Mouse (Mus musculus): ENCODE measurements at regions not wholly inside any gene's neighbourhood (a gene's known extent, or its start where the extent isn't known, plus 50 kb on each side); places are given as distances from the start of the nearest gene placed in this dataset.

- DNase-seq = no peak
Observed at GRCm38 (mm10) chr2:75418689-75419088, 240.4 kb upstream of the Hnrnpa3 start.

- DNase-seq = no peak
Observed at GRCm38 (mm10) chr2:75419142-75419541, 239.9 kb upstream of the Hnrnpa3 start.

GRCm38 (mm10) chr2:75422798-75423685 lies 236.0 kb upstream of the Hnrnpa3 start:
- DNase-seq = no peak

DNA sequence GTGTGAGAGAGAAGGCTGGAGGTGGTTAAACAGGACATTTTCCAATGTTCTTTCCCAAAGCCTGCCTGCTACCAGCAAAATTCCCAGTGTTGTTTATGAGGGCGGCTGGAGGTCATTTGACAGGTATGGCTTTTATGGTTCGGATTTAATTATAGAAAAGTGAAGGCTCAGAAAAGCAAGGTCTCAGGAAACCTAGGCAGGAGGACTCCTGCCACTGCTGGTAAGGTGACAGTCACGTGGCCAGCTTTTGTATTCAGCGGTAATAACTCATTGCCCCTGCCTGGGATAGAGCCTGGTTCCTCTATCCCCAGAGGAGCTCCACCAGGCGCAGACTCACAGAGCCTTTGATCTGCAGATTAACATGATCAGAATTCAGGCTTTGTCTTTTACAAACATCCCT lies 235.2 kb upstream of the Hnrnpa3 start:
- DNase-seq = no peak

DNA sequence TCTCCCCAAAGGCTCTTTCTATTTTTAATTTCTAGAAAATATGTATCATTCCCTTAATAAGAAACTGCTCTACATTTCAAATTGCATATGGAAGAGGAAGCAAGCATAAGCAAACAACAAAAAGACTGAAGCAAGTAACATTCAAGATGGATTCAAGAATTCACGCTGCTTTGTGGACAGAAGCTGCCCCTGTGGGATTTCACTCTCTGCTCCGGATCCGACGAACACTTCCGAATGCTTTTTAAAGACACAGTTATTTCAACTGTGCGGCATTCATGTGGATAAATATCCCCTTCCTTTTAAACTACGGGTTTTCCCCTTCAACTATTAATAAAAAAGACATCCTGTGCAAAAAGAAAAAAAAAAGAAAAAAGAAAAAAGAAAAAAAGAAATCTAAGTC lies 234.7 kb upstream of the Hnrnpa3 start:
- DNase-seq = no peak

- DNase-seq = no peak
Observed at GRCm38 (mm10) chr2:75424911-75425310, 234.2 kb upstream of the Hnrnpa3 start.

DNA sequence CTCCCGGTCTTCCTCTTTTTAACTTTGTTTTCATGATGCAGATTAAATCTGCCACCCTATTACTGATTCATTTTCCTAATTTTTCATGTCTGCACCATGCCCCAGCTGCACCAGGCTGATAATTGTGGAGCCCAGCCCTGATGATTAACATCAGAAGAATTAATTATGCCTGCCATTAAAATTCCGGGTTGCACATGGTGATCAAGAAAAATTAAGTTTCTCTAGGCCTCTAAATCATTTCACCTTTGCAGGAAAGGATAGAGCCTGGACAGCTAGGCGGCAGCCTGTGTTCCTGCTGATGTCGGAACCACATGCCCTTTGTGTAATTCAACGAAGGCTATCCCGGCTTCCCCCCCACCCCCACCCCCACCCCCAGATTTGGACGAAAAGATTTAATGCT lies 233.7 kb upstream of the Hnrnpa3 start:
- DNase-seq = no peak

GRCm38 (mm10) chr2:75425791-75426190 lies 233.3 kb upstream of the Hnrnpa3 start:
- no peak for DNase-seq

GRCm38 (mm10) chr2:75427936-75428458 lies 231.1 kb upstream of the Hnrnpa3 start:
- no peak for DNase-seq

DNA sequence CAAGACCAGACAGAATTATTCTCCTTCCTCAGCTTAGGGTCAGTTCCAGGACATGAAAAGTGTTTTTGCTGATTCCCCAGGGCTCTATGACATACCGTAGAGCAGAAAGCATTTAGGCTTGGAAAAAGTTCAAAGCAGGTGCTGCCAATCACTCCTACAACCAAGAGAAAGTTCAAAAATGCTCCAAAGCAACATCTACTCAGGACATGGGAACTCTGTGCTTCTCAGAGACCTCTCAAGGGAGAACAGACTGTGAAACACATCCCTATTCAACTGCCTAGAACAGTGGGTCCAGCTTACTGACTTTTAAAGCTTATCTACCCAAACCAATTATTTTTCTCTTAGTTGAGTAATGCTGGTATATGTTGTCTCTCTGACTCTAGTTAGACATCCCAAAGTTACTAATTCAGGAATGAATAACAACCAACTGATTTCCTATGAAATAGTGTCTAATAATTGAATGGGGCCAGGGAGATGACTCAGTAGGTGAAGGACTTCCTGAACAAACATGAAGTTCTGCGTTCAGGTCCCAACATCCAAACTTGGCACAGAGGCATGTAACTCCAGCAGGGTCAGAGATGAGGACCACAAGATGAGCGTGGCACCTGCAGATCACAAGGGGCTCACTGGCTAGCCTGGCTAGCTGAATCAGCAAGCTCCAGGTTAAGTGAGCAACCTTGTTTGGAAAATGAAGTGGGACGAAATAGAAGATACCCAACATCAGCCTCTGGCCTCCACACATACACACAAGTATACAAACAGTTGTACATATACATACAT lies 228.7 kb upstream of the Hnrnpa3 start:
- no peak for DNase-seq

DNA sequence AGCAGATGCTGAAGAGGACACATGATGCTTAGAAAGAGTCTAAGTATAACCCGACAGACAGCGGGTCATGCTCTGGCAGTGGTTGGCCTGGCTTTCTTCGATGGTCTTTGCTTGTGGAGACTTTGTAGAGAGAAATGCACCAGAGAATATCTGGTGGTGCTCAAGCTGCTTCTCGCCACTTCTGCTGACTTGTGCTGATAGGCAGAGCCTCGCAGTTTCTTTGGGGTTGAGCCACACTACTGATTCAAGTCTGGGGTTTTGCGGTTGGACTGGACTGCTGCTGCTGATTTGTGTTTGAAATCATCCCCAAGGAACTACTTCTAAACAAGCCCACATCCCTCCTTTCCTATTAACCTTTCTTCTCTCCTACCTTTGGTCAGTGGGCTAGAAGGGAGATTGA lies 227.1 kb upstream of the Hnrnpa3 start:
- DNase-seq = no peak

GRCm38 (mm10) chr2:75434521-75434920 lies 224.5 kb upstream of the Hnrnpa3 start:
- DNase-seq = no peak

DNA sequence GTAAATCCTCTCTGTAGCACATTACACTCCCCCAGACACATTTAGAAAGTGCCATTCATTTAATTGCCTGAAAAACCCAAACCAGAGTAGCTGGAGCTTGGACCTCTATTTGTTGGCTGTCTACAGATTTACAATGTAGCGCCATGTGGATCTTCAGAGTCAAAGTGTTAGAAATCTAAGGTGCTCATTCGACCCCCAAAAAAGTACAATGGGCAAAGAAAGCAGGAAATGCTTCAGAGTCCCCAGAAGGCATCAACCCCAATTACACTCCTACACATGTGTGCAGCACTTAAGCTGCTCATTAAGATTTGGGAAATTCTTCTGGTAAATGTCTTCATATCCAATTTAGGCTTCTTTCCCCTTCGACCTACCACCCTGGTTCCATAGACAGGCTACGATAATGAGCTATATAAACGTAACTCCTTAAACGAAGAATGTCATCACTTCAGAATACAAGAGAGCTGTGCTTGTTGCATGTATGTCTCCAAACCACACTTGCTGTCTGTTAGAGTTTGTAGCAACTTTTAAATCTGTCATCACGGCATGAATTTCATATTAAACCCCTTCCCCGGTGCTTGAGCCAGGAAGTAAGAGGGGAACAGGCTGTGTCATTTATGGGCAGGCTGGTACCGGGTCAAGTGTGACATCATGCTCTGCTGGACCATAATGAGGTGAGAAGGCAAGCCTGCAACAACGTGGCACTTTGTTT lies 219.4 kb upstream of the Hnrnpa3 start:
- DNase-seq = no peak

- DNase-seq = no peak
Observed at GRCm38 (mm10) chr2:75442632-75443031, 216.4 kb upstream of the Hnrnpa3 start.

- no peak for DNase-seq
Observed at GRCm38 (mm10) chr2:75445189-75445588, 213.9 kb upstream of the Hnrnpa3 start.

DNA sequence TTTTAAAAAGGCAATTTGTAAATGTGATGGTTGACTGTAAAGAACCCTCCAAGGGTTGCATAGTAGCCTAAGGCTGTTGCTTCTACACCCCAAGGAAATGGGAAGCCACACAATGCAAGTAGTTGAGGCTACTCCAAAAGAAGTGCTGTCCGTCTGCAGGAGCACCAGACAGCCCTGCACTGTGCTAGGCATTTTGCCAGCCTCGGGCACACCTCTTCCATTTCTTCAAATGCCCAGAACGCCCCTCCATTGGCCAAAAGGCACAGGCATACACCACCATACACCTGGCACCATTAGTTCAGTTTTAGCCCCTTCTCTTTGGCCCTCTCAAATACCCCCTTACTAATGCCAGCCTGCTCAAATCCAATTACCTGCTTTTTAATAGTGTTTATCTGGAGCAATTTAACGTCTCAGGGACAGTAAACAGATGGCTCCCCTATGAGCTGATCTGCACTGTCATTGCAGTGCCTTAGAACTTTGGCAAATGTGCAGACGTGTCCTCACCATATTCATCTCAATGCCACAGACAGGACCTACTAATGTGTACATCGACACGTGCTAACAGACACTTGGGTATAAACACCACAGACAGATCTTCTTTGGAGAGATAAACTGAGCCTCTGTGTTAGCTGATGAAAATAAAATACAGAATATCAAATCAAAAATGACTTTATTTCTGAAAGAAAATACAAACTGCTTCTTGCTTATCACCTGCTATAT lies 211.9 kb upstream of the Hnrnpa3 start:
- DNase-seq = no peak

- DNase-seq = no peak
Observed at GRCm38 (mm10) chr2:75448221-75448620, 210.8 kb upstream of the Hnrnpa3 start.

DNA sequence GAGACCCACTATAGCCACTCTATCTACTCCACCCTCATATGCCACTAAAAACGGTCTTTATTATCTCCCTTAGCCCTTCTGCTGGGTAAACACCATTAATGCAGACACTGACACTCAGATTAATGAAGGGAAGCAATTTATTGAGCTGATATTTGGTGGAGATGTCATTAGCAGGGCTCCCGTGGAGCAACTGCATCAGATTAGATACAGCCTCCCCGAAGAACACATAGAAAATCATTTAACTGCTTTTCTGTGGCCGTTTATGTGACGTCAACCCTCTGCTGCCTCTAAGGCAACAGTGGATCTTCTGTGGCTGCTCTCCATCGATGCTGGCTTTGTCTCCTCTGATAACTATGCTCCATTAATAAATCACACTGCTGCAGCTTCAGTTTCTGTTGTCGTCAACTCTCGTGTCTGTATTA lies 207.2 kb upstream of the Hnrnpa3 start:
- DNase-seq = no peak

DNA sequence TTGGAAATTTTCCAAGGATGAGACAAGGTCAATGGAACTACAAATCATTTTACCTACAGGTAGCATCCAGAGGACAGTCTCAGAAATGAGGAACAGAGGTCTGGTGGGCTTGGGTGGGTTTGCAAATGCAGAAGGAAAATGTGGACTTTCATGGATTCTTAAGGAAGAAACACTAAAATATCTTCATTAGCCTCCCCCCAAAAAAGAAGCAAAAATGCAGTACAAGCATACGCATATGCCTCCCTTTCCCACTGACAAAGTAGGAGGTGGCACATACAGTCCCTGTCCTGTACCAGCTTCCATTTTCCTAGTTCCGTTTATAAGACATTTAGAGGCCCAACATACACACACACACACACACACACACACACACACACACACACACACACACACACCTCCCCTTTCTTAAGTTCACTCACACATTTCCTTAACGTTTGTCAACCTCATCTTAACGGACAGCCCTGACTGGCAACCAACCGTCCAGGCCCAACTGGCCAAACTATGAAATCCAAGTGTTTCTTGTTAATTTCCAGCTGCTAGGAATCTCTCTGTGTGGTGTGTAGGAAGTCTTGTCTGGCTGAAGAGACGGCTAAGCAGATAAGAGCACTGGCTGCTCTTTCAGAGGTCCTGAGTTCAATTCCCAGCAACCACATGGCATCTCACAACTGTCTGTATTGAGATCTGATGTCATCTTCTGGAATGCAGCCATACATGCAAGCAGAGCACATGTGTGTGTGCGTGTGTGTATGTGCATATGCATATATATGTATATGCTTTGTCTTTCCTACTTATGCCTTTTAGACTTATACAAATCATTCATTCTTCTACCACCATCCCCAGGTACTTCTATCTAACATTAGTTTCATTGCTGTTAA lies 206.6 kb upstream of the Hnrnpa3 start:
- DNase-seq = no peak

DNA sequence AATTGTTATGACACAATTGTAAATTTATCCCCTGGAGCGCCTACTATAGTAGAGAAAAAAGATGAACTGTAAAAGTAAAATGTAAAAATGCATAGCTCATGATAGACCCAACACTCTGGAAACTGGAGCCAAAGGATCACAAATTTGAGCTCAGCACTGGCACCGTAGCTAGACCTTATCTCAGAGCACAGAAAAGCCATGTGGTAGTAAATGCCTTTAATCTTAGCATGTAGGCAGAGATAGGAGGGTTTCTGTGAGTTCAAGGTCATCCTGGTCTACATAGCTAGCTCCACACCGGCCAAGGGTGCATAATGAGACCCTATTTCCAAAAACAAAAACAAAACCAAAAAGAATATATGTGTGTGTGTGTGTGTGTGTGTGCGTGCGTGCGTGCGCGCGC lies 203.6 kb upstream of the Hnrnpa3 start:
- no peak for DNase-seq

GRCm38 (mm10) chr2:75456272-75456671 lies 202.8 kb upstream of the Hnrnpa3 start:
- DNase-seq = no peak
